Mouse (Mus musculus): ENCODE measurements at regions not wholly inside any gene's neighbourhood (a gene's known extent, or its start where the extent isn't known, plus 50 kb on each side); places are given as distances from the start of the nearest gene placed in this dataset.

DNA sequence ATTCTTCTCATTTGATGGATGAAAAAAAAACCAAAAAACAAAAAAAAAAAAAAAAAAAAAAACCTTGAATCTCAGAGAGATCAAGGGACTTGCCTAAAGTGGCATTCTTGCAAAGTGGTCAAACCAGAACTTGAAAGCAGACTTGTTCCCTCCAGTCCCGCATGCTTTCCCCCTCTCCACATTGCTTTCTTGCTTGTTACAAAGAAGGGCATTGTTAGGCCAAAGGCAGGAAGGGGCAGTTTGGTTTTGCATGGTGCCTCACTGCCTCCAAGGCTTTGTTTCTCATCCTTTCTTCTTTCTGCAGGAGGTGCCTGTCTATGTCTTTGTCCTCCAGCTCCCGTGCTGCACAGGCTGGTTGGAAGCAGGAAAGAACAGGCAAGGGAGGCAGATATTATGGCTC, 356.2 kb upstream of the Tenm4 start:
- peak; percentile 11 for DNase-seq (ENCODE audit: inconsistent ontology term)

DNA sequence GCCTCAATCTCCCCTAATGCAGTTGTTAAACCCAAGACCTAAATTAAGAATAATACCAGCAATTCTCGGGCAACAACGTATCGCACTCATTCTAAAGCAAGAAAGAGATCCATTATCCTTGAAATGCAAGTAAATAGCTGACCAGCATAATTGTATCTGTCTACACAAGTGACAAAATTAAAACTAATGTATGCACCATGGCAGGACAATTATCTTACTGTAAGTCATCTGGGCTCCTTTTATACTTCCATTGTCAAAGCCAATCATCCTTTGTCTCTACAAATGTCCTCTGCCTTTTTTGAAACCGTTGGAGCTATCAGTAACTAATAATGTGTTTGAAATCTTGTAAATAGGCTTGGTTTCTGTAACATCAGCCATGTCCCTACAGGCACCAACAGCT, 347.5 kb upstream of the Tenm4 start:
- DNase-seq (ENCODE audit: inconsistent ontology term): no peak

DNA sequence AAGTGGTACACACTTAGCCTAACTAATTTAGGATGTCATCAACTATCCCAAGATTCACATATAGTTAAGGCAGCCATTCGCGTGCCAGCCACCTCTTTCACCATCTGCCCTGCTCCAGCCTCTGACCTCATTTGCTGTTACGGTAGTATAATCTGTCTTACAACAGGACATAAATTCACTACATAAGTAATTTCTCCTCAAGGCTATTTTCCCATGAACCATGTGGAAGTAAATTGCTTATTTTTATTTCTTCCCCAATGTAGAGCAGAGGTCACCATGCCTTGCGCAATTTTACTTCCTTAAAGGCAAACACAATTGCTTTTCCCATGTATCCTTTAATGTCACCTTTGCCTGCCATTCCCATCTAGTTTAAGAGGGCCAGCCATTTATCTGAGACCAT, 341.2 kb upstream of the Tenm4 start:
- DNase-seq (ENCODE audit: inconsistent ontology term): no peak

DNA sequence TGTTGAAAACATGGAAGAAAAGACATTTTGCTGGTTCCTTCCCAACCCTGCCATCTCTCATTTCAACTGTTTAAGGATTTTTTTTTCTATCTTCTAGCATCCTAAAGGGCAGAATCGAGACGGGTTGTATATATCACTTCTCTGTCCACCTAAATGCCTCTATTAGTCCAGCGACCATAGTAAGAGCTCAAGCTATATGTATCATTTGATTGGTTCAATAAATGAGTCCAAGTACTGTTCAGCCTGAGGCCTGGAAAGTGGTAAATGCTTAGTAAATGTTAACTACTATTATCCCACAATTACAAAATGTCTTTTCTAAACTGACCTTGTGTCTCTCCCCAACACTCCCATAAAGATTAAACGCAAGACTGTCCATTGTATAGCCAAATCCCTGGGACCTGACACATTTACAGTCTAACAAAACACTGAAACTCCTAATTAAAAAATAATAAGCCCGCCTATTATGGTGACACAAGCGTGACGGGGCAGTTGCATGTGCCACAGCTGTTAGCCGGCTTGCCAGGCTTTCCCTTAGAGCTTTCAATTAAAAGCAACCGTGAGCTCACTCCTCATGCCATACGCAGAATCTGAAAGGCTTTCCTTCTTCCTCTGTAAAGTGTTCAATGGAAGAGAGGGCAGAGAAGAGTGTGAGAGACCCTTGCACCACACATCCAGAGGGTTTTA, 336.7 kb upstream of the Tenm4 start:
- no peak for DNase-seq (ENCODE audit: inconsistent ontology term)

DNA sequence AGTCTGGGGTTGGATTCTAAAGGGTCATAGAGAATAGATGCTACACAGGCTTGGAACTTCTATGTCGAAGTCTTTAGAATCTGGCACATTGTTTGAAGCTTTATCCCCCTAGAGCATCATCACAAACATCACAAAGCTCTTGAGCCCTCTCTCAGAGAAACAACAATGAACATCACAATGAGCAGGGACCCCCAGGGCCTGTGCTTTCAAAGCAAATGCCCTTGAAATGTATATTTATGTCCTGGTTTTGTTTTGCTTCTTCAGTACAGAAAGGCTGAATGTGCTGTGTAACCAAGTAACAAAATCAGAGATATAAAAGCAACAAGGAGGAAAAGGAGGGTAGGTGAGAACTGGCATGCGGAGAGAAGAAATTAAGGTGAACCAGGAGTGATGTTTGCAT, 330.6 kb upstream of the Tenm4 start:
- DNase-seq (ENCODE audit: inconsistent ontology term): no peak

DNA sequence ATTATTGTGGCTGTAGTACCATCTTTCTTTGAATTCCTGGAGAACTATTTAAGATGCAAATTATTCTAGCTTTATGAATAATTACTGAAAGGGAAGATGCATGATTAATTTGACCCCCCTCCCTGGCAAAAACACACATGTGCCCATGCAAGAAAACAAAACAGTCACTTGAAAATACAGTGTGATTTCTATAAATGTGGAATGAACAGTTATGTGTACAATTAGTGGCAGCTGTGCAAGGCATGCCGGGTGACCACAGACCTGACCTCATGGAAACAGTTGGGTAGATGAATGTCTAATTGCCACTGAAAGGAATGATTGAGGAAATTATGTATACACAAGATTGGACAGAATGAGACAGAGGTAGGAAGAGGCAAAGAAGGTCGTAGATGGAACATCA, 321.2 kb upstream of the Tenm4 start:
- peak; percentile 46 for DNase-seq (ENCODE audit: inconsistent ontology term)

DNA sequence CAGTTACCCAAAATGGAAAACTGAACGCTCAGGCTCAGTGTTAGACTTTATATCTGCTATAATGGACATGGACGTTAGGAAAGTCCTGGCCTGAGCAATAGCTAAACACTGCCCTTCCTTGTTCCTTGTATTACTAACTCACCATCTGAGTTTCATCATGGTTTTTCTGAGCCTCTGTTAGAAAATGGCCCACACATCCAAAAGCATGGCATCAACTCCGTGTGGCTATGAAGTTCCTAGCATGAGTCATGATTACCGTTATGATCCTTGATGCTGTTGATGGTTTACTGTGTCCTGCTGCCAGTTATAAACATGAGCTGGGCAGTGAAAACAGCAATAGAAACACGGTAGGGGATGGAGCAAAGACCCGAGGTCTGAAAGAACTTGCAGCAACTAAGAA, 318.4 kb upstream of the Tenm4 start:
- peak; percentile 14 for DNase-seq (ENCODE audit: inconsistent ontology term)

DNA sequence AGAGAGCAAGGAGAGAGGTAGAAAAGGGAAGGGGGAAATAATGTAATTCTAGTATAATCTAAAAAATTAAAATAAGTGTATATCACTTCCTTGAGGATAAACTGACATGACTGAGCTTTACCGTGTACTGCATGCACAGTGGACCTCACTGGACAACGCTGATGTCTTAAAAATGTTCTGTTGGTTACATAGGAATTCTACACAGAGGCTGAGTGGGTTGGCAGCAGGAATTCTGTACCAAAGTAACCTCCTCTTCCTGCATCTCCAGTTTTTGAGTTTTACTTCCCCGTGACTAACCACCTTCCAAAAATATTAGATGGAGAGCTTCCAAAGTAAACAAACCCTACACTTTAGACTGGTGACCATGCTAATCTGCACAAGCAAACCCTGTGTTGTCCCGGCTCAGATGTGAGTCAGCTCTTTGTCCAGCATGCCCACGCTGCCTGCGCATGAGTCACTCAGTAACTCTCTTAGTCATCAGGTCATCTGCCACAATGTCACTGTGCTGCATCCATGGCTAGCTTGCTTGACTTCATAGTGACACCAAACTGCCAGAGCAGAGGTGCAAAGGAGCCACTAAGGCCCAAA, 317.7 kb upstream of the Tenm4 start:
- DNase-seq (ENCODE audit: inconsistent ontology term): peak; percentile 96

DNA sequence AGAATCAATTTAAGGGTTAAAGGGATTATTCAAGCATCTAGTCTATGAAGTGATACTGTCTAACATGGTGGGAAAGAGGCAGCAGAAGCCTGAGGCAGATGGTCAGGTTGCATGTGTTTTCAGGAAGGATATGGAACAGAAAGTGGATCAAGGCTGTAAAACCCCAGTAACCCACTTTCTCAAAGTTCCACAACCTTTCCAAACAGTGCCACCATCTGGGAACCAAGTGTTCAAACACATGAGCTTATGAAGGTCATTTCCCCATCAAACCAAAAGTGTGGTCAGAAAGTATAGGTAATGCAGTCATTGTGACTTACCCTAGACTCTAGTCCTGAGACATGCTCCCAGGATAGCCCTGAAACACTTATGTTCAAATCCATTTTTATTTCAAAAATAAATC, 312.8 kb upstream of the Tenm4 start:
- no peak for DNase-seq (ENCODE audit: inconsistent ontology term)

DNA sequence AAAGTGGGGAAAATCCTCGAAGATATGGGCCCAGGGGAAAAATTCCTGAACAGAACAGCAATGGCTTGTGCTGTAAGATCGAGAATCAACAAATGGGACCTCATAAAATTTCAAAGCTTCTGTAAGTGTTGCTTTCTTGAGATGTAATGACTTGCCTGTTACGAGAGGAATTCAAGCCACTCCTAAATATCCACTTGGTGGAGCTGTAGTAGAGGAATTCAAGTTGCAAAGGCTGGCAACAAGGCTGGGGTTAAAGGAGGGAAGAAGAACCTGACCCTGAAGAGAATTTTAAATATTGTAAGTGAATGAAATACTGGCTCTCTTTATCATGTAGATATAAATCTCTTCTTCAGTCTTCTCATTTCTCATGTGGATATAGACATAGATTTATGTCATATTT, 306.8 kb upstream of the Tenm4 start:
- no peak for DNase-seq (ENCODE audit: inconsistent ontology term)

DNA sequence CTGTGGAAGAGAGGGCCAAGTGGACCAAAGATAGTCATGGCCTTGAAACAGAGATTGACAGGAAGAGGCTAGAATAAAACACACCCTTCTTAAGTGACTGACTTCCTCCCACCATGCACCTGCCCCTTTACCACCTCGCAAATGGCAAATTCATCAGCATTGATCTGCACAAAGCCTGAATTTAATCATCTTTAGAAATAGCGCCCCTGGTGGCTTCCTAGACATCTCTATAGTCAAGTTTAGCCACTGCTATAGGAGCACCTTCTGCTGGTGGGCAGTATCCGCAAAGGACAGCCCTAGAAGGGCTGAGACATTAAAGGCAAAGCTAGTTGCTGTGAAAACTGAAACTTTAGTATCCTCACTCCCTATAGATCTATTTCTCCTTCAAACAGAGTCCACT, 305.8 kb upstream of the Tenm4 start:
- DNase-seq (ENCODE audit: inconsistent ontology term): no peak

DNA sequence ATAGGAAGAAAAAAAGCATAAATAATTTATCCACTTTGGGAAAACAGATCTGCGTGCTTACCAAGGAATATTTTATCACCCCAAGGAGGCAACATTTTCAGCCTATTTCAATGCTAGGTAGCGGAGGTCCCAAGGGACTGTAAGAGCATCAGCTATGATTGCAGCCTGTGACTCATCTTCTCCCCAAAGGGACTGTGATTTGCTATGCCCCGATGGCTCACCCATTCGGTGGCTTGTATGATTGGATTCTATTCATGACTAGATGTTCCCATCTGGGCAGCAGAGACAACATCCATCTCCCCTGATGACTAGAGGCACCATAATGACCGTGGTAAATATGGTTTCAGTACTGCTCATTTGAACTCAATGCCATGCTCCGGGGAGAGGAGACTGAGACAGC, 302.3 kb upstream of the Tenm4 start:
- no peak for DNase-seq (ENCODE audit: inconsistent ontology term)

DNA sequence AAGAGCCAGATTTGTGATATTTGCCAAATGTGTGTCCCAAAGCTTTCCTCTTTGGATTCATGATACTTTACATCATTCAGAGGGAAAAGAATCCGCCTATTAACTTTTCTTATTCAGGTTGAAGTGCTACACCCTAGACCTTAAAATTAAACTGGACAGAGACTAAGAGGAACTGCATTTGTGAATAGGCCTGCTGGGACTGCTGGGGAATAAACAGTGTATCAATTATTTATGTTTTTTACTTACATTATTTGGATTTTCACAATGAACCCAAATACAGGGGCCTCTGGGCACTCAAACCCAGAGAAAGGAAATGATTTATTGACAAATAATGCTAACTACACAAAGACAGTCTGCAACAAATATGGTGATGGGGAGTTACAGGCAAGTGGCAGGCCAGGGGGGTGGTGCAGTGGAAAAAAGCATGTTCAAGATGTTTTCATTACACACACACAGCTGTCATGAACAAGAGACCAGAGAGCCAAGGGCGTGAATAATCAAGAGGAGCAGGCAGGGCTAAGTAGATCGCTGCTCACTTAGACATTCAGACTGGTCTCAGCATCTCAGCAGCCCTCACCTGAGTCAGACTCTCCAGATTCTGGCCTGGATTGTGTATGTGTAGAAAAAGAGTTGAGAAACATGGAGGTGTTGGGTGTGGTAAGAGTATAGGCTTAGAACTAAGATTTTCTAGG, 290.3 kb upstream of the Tenm4 start:
- DNase-seq (ENCODE audit: inconsistent ontology term): no peak

DNA sequence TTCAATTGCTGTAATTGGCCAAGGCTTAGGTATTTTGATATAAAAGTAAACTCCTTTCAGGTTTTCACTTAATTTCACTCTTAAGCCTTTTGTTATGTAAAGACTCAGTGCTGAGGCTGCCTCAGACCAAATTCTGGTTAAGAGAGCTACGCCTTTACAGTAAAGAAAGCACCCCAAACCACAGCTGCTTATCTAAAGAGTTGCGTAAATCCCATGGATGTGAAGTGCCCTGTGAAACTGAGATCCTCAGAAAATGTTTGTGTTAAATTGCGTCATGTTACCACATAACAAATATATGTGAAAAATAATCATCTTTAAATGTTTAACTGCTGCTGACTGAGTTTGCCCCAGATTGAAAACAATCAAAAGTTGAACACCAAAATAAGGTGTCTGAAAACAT, 269.5 kb upstream of the Tenm4 start:
- no peak for DNase-seq (ENCODE audit: inconsistent ontology term)

DNA sequence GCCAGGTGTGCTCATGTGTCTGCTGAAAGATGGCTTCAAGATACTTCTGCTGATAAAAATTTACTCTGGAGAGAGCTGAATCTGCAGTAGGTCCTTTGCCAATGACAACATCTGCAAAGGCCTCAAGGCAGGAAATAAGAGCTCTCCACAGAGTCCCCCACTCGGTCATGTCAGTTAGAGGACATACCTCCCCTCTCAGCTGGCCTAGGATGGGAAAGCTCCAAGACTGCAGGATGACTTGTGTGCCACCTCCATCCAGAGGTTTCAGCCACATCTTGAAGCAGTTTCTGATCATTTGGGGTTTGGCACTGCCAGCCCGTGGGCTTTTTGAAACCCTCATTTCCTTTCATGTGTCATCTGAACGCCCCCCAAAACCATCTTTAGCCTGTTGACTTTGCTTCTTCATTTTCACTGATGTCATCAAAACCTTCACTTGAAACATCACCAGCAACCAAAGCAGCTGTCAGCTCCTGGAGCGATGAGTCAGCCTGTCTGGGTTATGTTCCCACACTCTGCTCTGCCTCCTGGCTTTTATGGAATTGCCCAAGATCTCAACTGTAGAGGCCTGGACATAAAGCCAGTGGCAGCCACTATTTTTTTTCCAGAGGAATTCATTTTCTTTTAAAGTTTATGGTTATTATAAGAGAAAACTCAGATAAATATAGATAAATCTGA, 256.5 kb upstream of the Tenm4 start:
- DNase-seq (ENCODE audit: inconsistent ontology term): peak; percentile 41

DNA sequence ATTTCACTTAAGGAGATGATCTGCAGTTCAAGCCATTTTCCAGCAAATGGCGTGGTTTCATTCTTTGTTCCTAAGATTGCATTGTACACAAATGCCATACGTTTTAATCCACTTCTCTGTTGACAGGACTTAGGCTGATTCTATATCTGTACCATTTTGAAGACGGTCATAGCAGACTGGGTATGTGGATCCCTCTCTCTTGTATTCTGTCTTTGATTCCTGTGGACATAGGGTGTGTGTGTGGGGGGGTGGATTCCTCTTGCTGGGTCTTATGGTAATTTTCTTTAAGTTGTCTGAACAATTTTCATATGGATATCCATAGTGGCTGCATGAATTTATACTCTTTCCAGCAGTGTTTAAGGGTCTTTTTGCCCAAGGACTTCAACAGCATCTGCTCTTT, 251.1 kb upstream of the Tenm4 start:
- no peak for DNase-seq (ENCODE audit: inconsistent ontology term)

DNA sequence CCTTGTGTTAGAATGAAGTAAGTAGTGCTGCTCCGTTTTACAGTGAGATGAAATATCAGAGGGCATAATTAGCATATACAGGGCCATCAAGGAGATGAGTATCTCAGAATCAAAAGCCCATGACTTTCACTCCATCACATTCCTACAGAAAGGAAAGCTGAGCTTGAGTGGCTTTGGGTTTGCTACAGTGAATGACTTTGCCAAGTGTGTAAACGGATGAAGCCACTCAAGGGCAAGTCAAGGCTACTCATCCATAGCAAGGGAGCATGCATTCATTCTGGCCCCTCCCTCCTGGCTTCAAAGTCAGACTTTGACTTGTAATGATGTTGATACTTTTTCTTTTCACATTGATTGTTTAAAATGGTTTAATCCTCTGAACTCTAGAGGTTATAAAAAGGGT, 246.2 kb upstream of the Tenm4 start:
- DNase-seq (ENCODE audit: inconsistent ontology term): no peak

DNA sequence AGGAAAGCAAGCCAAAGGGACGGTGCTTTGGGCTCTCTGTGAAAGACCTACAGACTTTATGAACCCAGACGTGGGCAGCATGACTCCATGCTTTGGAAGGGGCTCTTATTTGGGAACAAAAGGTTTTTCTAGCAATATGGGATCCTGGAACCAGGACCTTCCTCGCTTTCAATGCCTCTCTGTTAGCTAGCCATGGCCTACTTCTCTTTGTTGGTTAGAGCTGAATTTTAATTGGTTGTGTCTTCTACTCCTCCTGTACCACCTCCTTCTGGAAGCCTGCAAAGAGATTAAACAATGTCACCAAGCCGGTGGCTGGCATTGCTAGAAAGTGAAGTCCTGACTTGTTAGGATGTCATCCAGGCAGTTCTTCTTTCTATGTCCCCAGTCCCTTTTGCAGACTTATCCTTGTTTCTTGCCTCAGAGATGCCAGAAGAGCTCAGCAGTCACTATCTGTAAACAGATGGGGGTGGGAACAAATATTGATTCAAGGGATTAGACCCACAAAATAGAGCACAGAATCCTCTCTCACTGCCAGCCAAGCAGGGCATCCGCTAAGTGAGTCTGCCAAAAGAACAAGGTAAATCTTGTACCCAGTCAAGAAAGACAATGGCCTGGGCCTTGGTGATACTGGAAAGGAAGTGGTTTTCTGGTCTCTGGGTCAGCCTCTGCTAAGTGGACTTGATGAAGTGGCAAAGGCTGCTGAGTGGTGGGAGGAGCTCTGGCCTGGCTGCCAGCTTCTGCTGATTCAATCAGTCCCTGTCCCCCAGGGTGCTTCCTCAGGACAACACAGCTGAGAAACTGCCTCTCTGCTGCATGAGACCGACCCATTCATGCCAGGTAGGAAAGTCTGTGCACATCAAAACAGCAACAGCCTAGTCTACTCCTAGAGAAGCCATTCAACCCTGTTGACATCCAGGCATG, 244.7 kb upstream of the Tenm4 start:
- peak; percentile 48 for DNase-seq (ENCODE audit: inconsistent ontology term)

DNA sequence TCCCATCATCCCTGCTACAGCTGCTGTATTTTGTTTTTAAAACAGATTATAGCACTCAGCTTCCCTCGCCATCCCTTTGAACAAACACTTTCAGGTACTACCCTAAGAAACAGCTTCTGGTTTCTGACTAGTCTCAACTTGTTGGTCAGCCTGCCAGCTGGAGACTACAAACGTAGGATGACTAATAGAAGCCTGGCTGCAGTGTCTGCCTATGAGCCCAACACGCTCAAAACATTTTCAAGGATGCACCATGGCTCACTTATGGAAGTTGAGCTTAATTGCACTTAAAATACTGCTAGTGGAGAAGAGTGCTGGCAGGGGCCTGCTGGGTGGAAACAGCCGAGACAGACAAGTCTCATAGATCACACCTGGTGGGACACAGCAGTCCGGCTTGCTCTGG, 234.4 kb upstream of the Tenm4 start:
- no peak for DNase-seq (ENCODE audit: inconsistent ontology term)

DNA sequence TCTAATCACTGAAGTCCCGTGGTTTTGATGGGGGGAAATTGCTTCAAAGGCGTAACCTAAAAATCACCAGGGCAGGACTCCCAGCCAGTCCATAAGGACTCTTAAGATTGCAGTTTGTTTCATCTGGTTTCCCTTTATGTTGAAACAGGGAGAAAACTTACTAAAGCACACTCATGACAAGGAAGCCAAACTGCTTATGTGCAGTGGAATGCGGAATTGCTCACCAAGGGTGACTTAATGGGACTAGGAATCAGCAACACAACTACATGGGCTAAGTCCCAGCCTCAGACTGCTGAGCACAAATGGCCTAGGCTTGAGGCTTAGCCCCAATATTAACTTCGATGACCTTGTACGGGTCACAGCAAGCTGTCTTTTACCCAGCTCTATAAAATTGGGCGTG, 227.6 kb upstream of the Tenm4 start:
- DNase-seq (ENCODE audit: inconsistent ontology term): no peak

DNA sequence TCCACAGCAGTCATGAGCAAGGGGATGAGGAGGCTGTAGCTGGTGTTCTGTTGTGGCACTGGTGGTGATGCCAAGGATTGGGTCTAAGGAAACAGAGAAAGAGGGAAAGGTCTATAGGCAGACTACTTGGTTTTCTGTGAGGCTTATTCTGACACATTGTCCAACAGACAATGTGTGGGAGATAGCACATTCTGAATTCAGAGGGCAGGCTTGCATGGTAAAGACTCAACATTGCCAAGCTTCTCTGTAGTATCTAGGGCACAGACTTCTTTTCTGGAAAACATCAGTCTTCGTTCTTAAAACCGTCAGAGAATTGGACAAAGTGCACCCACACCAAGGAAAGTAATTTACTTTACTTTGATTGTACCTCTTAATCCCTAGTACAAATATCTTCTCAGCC, 218.7 kb upstream of the Tenm4 start:
- no peak for DNase-seq (ENCODE audit: inconsistent ontology term)

DNA sequence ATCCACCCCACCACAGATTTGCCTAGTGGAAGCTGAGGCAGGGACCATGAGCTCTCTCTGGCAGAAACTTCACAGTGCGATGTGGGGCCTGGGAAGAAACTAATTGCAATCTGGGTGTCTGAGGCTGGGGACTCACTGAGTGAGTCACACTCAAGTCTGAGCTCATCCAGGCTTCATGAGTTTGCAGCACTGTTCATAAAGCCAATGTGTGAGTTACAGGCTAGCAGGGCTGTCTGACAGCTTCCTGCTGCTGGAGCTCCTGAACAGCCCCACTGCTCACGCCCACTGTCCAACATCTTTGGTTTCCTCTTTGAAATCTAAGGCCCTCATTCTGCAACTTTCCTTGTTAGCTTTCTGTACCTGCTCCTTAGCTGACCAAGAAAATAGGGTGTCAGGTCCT, 216.5 kb upstream of the Tenm4 start:
- no peak for DNase-seq (ENCODE audit: inconsistent ontology term)
